Mouse (Mus musculus): ENCODE data around the gene Tfam. TPM values are rescaled to one million over a fixed set of nuclear protein-coding genes. Genes with fewer than 3 reads are reported as not detected.

The Tfam gene
- polyA plus RNA-seq, 1 experiment from 2014 or later = 114 TPM

DNA sequence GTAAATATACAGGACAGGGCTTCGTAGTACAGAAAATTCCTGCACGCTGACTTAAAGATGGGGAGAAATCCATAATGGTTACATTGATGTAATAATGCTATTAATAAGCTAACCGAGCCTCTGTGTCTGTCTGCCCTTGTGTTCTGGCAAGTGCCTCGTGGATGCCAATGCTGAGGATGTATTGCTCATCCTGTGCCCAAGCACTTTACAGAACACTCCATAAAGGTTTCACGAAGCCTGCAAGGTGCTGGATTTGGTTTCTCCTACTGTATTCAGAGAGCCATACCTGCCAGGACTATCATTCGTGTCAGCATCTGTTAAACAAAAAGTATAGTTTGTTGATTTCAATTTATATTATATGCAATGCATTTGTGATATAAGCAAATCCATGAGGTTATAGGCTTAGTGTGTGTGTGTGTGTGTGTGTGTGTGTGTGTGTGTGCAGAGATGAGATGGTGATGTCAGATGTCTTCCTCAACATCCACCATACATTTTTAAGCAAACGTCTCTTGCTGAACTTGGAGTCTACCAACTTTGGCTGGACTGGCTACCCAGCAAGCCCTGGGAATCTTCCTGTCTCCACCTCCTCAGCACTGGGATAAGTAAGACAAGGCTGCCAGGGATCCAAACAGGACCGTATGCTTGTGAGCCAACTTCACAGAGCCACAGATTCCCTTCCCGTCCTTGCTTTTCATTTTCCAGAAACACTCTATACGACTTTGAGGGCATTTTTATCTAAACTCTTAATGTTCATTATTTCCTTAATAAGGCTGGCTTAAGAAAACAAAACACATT, 11.2 kb upstream of the Tfam start:
- H3K9me3 ChIP-seq (ENCODE audit: control insufficient read depth, low read length) = no peaks in the 10 kb centered on the region
- no peaks in the 10 kb centered on the region for H3K27me3 ChIP-seq (ENCODE audit: control insufficient read depth, insufficient read depth, low read length)
- DNase-seq (ENCODE audit: low spot score) (no peak), ATAC-seq (ENCODE audit: insufficient number of reproducible peaks, low FRiP score, low TSS enrichment, low read depth) (no peak)
- H3K27ac ChIP-seq (replicated peaks; ENCODE audit: low read depth, low read length) = no peak overlapping the region
- H3K36me3 ChIP-seq (ENCODE audit: control insufficient read depth, insufficient read depth, low read length) = no peaks in the 10 kb centered on the region
- WGBS = 86% methylated on average over 10 of the region's 10 CpGs
- no peak overlapping the region for H3K9ac ChIP-seq (ENCODE audit: low read length)
- no peak overlapping the region for H3K4me2 ChIP-seq (ENCODE audit: low read depth, severe bottlenecking)
- no peaks in the 10 kb centered on the region for H3K4me1 ChIP-seq (ENCODE audit: control insufficient read depth, insufficient read depth, low read length)
- no peak overlapping the region for H3K4me3 ChIP-seq (ENCODE audit: low read depth, low read length)

DNA sequence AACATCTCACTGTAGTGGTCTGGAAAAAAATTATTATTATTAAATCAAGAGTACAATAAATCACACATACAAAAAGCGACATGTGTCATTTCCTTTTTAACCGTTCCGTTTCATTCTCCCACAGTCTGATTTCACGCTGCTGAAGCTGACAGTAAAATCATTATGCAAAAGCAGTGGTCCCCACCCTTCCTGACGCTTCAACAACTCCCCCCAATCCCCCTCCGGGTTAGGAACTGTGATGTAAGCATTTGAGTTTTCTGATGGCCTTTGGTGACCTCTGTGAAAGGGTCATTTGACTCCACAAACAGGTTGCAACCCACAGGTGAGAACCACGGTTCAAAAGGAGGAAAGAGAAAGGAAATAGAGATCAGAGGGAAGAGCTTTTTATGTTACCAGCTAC, 8.9 kb upstream of the Tfam start:
- H3K4me3 ChIP-seq (ENCODE audit: low read depth, low read length) = no peak overlapping the region
- H3K4me2 ChIP-seq (ENCODE audit: low read depth, severe bottlenecking) = no peak overlapping the region
- H3K27ac ChIP-seq (replicated peaks; ENCODE audit: low read depth, low read length) = no peak overlapping the region
- H3K36me3 ChIP-seq (ENCODE audit: control insufficient read depth, insufficient read depth, low read length) = no peaks in the 10 kb centered on the region
- no peaks in the 10 kb centered on the region for H3K27me3 ChIP-seq (ENCODE audit: control insufficient read depth, insufficient read depth, low read length)
- H3K9me3 ChIP-seq (ENCODE audit: control insufficient read depth, low read length) = no peaks in the 10 kb centered on the region
- ATAC-seq (ENCODE audit: insufficient number of reproducible peaks, low FRiP score, low TSS enrichment, low read depth) (no peak), DNase-seq (ENCODE audit: low spot score) (no peak)
- 49% methylated on average over 7 of the region's 7 CpGs for WGBS
- H3K9ac ChIP-seq (ENCODE audit: low read length) = no peak overlapping the region
- no peaks in the 10 kb centered on the region for H3K4me1 ChIP-seq (ENCODE audit: control insufficient read depth, insufficient read depth, low read length)

DNA sequence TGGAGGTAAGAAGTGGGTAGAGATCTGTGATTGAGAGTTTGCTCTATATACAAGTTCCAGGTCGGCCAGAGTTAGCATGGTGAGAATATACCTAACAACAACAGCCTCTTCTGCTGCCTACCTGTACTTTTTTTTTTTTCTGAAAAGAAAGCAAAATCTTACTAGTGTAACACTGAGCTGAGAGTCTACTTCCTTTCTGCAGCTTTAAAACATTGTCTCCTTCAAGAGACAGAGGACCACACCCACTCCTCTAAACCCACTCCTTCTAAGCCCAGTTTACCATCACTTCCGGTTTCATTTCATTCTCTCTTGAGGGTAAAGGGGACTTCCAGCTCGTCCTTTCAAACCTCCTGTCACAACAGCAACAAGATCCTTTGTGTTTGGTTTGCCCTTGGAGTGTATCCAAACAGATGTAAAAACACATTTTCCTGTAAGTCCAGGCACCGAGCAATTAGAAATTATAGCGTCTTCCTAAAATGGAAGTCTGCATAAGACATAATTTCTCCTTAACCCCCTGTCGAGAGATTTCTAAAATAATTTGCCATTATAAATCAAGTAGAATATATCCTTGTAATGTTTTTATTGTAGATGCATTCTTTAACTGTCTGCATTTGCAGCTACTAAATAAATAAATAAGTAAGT, 1.5 kb upstream of the Tfam start:
- 78% methylated on average over 6 of the region's 6 CpGs for WGBS
- H3K4me1 ChIP-seq (ENCODE audit: control insufficient read depth, insufficient read depth, low read length) = no peaks in the 10 kb centered on the region
- no peak overlapping the region for H3K4me2 ChIP-seq (ENCODE audit: low read depth, severe bottlenecking)
- no peaks in the 10 kb centered on the region for H3K27me3 ChIP-seq (ENCODE audit: control insufficient read depth, insufficient read depth, low read length)
- H3K4me3 ChIP-seq (ENCODE audit: low read depth, low read length) = no peak overlapping the region
- peaks cover 4% of the 10 kb centered on the region; the same call in 1 of the 2 replicates for H3K36me3 ChIP-seq (ENCODE audit: control insufficient read depth, insufficient read depth, low read length)
- H3K9ac ChIP-seq (ENCODE audit: low read length) = no peak overlapping the region
- no peak overlapping the region for H3K27ac ChIP-seq (replicated peaks; ENCODE audit: low read depth, low read length)
- no peak for ATAC-seq (ENCODE audit: insufficient number of reproducible peaks, low FRiP score, low TSS enrichment, low read depth)
- no peaks in the 10 kb centered on the region for H3K9me3 ChIP-seq (ENCODE audit: control insufficient read depth, low read length)
- DNase-seq (ENCODE audit: low spot score) = no peak

DNA sequence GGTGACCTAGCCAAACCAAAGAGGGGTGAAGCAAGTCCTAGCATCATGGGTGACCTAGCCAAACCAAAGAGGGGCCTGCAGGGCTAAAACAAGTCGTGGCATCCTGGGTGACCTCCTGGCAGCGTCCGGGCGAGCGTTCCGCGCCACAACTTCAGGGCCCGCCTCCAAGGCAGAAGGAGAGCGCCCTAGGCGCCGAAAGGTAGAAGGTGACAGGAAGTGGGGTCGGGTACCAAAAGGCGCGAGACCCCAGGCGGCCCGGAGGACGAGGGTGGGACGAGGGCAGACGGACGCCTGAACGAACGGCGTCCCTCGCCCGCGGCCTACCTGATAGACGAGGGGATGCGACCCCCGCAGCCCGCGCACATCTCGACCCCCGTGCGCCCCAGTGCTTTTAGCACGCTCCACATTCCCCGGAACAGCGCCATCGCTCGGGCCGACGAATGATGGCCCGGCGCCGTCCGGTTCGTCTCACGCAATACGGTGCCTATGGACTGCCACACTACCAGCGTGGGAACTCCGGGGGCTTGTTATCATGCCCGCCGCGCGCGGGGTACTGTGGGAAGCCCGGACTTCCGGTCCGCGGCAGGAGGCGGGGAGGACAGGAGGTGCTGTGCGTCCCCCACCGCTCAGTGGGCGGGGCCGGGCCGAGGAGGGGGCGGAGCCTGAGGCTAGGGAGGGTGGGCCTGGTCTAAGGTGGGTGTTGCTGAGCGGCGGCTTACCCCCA, 402 bp downstream of the Tfam start:
- Histone ChIP-seq H3K9ac (ENCODE audit: low read length) (peak overlapping the region; percentile 76), H3K4me2 (ENCODE audit: low read depth, severe bottlenecking) (peak overlapping the region; percentile 74), H3K36me3 (ENCODE audit: control insufficient read depth, insufficient read depth, low read length) (peaks cover 7% of the 10 kb centered on the region), H3K27ac (replicated peaks; ENCODE audit: low read depth, low read length) (peak overlapping the region; percentile 43; the same call in 1 of the 2 replicates), H3K4me1 (ENCODE audit: control insufficient read depth, insufficient read depth, low read length) (no peaks in the 10 kb centered on the region), H3K27me3 (ENCODE audit: control insufficient read depth, insufficient read depth, low read length) (no peaks in the 10 kb centered on the region), H3K9me3 (ENCODE audit: control insufficient read depth, low read length) (no peaks in the 10 kb centered on the region), H3K4me3 (ENCODE audit: low read depth, low read length) (peak overlapping the region; percentile 66)
- whole genome bisulfite sequencing = under 1% methylated on average over 68 of the region's 68 CpGs
- peak; percentile 100 for ATAC-seq (ENCODE audit: insufficient number of reproducible peaks, low FRiP score, low TSS enrichment, low read depth)
- peak; percentile 99 for DNase-seq (ENCODE audit: low spot score)

DNA sequence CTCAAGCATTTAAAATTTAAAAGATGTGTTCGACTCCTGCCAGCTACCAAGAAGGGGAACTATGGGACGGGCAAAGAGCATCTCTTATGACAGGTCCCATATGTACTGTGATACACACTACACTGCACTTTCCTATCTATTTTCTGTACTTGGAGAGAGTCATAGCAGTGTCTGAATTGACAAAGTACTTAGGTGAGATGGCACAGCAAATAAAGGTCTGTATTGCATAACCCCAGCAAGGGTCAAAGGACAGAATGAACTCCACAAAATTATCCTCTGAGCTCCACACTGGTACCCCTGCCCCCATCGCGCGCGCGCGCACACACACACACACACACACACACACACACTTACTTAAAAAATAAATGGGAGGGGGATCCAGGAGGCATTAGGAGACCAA, 4.0 kb downstream of the Tfam start:
- peaks cover 17% of the 10 kb centered on the region for H3K36me3 ChIP-seq (ENCODE audit: control insufficient read depth, insufficient read depth, low read length)
- DNase-seq (ENCODE audit: low spot score) (no peak), ATAC-seq (ENCODE audit: insufficient number of reproducible peaks, low FRiP score, low TSS enrichment, low read depth) (no peak)
- H3K4me3 ChIP-seq (ENCODE audit: low read depth, low read length) = no peak overlapping the region
- H3K4me2 ChIP-seq (ENCODE audit: low read depth, severe bottlenecking) = no peak overlapping the region
- 96% methylated on average over 8 of the region's 8 CpGs for whole genome bisulfite sequencing
- H3K9me3 ChIP-seq (ENCODE audit: control insufficient read depth, low read length) = no peaks in the 10 kb centered on the region
- H3K27ac ChIP-seq (replicated peaks; ENCODE audit: low read depth, low read length) = no peak overlapping the region
- no peaks in the 10 kb centered on the region for H3K27me3 ChIP-seq (ENCODE audit: control insufficient read depth, insufficient read depth, low read length)
- H3K9ac ChIP-seq (ENCODE audit: low read length) = no peak overlapping the region
- H3K4me1 ChIP-seq (ENCODE audit: control insufficient read depth, insufficient read depth, low read length) = no peaks in the 10 kb centered on the region

GRCm38 (mm10) chr10:71225894-71226293, 12.2 kb downstream of the Tfam start:
- Histone ChIP-seq H3K4me2 (ENCODE audit: low read depth, severe bottlenecking) (no peak overlapping the region), H3K27ac (replicated peaks; ENCODE audit: low read depth, low read length) (no peak overlapping the region), H3K9me3 (ENCODE audit: control insufficient read depth, low read length) (no peaks in the 10 kb centered on the region; the same call in 1 of the 2 replicates), H3K4me1 (ENCODE audit: control insufficient read depth, insufficient read depth, low read length) (no peaks in the 10 kb centered on the region), H3K36me3 (ENCODE audit: control insufficient read depth, insufficient read depth, low read length) (peaks cover 29% of the 10 kb centered on the region), H3K4me3 (ENCODE audit: low read depth, low read length) (no peak overlapping the region), H3K9ac (ENCODE audit: low read length) (no peak overlapping the region), H3K27me3 (ENCODE audit: control insufficient read depth, insufficient read depth, low read length) (no peaks in the 10 kb centered on the region)
- DNase-seq (ENCODE audit: low spot score) (peak; percentile 88), ATAC-seq (ENCODE audit: insufficient number of reproducible peaks, low FRiP score, low TSS enrichment, low read depth) (no peak)
- WGBS = 45% methylated on average over 7 of the region's 7 CpGs

DNA sequence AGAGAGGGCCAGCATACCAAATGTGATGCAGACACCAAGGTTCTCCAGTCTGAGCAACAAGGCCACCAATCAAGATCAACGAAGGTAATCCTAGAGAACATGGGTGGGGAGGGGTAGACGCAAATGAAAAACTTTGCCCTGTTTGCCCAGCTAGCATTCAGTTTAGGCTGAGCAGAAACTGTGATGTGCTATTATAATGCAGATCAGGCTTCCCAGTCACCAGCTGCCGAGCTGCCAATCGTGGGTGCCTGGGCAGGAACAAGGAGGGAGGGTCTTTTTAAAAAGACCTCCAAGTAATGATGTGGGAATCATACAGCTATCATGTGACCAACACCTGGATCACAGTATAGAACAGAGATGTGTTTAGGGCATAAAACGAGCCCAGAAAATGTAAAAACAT, 15.0 kb downstream of the Tfam start:
- Histone ChIP-seq H3K27me3 (ENCODE audit: control insufficient read depth, insufficient read depth, low read length) (no peaks in the 10 kb centered on the region), H3K9me3 (ENCODE audit: control insufficient read depth, low read length) (no peaks in the 10 kb centered on the region; the same call in 1 of the 2 replicates), H3K4me2 (ENCODE audit: low read depth, severe bottlenecking) (no peak overlapping the region), H3K27ac (replicated peaks; ENCODE audit: low read depth, low read length) (no peak overlapping the region), H3K9ac (ENCODE audit: low read length) (no peak overlapping the region), H3K36me3 (ENCODE audit: control insufficient read depth, insufficient read depth, low read length) (peaks cover 15% of the 10 kb centered on the region), H3K4me3 (ENCODE audit: low read depth, low read length) (no peak overlapping the region), H3K4me1 (ENCODE audit: control insufficient read depth, insufficient read depth, low read length) (no peaks in the 10 kb centered on the region)
- no peak for DNase-seq (ENCODE audit: low spot score)
- ATAC-seq (ENCODE audit: insufficient number of reproducible peaks, low FRiP score, low TSS enrichment, low read depth) = no peak
- WGBS = 87% methylated on average over 5 of the region's 5 CpGs

DNA sequence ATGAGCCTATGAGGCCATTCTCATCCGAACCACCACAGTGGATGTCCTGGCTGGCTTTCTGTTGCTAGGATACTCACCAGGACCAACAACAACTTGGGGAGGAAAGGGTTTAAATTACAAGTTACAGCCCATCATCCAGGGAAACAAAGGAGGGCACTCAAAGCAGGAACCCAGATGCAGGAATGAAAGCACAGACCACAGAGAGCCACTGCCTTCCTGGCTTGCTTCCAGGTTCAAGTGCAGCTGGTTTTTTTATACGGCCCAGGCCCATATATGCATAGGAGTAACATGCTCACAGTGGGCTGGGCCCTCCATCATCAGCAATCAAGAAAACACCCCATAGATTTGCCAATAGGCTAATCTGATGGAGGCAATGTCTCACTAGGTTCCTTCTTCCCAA, 15.4 kb downstream of the Tfam start:
- Histone ChIP-seq H3K4me2 (ENCODE audit: low read depth, severe bottlenecking) (no peak overlapping the region), H3K36me3 (ENCODE audit: control insufficient read depth, insufficient read depth, low read length) (peaks cover 13% of the 10 kb centered on the region; the same call in 1 of the 2 replicates), H3K4me1 (ENCODE audit: control insufficient read depth, insufficient read depth, low read length) (no peaks in the 10 kb centered on the region), H3K9me3 (ENCODE audit: control insufficient read depth, low read length) (no peaks in the 10 kb centered on the region; the same call in 1 of the 2 replicates), H3K9ac (ENCODE audit: low read length) (no peak overlapping the region), H3K27ac (replicated peaks; ENCODE audit: low read depth, low read length) (no peak overlapping the region), H3K27me3 (ENCODE audit: control insufficient read depth, insufficient read depth, low read length) (no peaks in the 10 kb centered on the region), H3K4me3 (ENCODE audit: low read depth, low read length) (no peak overlapping the region)
- no peak for DNase-seq (ENCODE audit: low spot score)
- WGBS = 91% methylated on average over 2 of the region's 2 CpGs
- no peak for ATAC-seq (ENCODE audit: insufficient number of reproducible peaks, low FRiP score, low TSS enrichment, low read depth)

Data from limb, embryonic 11.5 days (tissue).